Mouse (Mus musculus) CH12.LX (cell line): ENCODE results near the gene Timm13.

Experiments
- CHD1 ChIP-seq: IDR thresholded peaks from 2 replicates; pipeline ENCODE4 v1.6.1; 2012; ENCODE audit warnings: low read depth, low read length, improper control_type of control experiment, inconsistent platforms
- CTCF ChIP-seq, 2 experiments: IDR thresholded peaks in 1 of 2; conservative IDR thresholded peaks in 1 of 2; 2 replicates each; pipeline ENCODE4 v1.5.1; 2011 to 2012; ENCODE audit warnings: low read depth in 2 of 2, low read length in 2 of 2, improper control_type of control experiment in 1 of 2, inconsistent platforms in 1 of 2, mild to moderate bottlenecking in 1 of 2, moderate library complexity in 1 of 2
- ELF1 ChIP-seq: IDR thresholded peaks from 2 replicates; pipeline ENCODE4 v1.6.1; 2014; ENCODE audit warnings: low read depth, mild to moderate bottlenecking, inconsistent platforms, low read length, improper control_type of control experiment
- JUND ChIP-seq: conservative IDR thresholded peaks from 2 replicates; pipeline ENCODE4 v1.6.1; 2011; ENCODE audit warnings: low read depth, low read length, improper control_type of control experiment
- MXI1 ChIP-seq: IDR thresholded peaks from 2 replicates; pipeline ENCODE4 v1.6.1; 2011; ENCODE audit warnings: mild to moderate bottlenecking, low read depth, low read length, improper control_type of control experiment
- POLR2A ChIP-seq: IDR thresholded peaks from 2 replicates; pipeline ENCODE4 v1.6.1; 2011; ENCODE audit warnings: low read depth, mild to moderate bottlenecking, improper control_type of control experiment, low read length
- USF1 ChIP-seq: IDR thresholded peaks from 2 replicates; pipeline ENCODE4 v1.6.1; 2014; ENCODE audit warnings: low read depth, mild to moderate bottlenecking, inconsistent platforms, low read length, improper control_type of control experiment

DNA sequence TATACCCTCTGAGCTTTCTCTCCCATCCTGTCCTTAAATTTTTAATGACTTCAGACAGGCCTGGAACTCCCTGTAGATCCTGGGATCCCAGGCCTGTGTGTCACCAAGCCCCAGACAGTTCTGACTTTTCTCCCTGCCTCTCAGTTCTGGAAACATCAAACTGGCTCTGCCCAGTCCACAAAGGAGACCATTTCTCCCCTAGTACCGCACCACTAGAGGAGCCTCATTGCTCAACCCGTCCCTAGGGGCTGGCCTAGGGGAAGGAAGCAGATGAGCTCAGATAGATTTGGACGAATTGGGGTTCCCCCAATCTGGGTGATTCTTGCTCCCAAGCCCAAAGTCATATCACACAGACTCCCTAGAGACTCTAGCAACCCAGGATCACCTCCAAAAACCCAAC is 34.5 kb upstream of the Timm13 start:
- no peak for TF ChIP-seq CHD1
- no peak for TF ChIP-seq JUND
- no peak for TF ChIP-seq POLR2A
- no peak for TF ChIP-seq MXI1
- TF ChIP-seq CTCF (conservative IDR thresholded peaks at IDR 0.05 in 1 of 2, IDR thresholded peaks at IDR 0.05 in 1 of 2; ENCODE audit: low read depth in 2 of 2, low read length in 2 of 2): no peak
- TF ChIP-seq ELF1: no peak
- no peak for TF ChIP-seq USF1
